Mouse (Mus musculus) hindbrain, embryonic 14.5 days (tissue): ENCODE measurements at regions not wholly inside any gene's neighbourhood (a gene's known extent, or its start where the extent isn't known, plus 50 kb on each side); places are given as distances from the start of the nearest gene placed in this dataset.

ENCODE experiments used
- ATAC-seq: fragments of 200-750 bp; cut with Nextera tagmentation; 2 replicates; pipeline ENCODE4 v1.8.0; 2017; ENCODE audit warnings: moderate number of reproducible peaks, mild to moderate bottlenecking, moderate TSS enrichment, moderate library complexity; ENCODE audit not compliant: low FRiP score
- DNase-seq: peaks from one replicate; pipeline ENCODE4 v3.0.0-alpha.2; 2015; ENCODE audit warnings: low spot score
- H3K27ac ChIP-seq: fragments of 300-500 bp; sonication (generic); 2 replicates; pipeline ENCODE4 v1.5.1; 2014; ENCODE audit warnings: mild to moderate bottlenecking, moderate library complexity
- H3K27me3 ChIP-seq: fragments of 300-500 bp; sonication (generic); 2 replicates; pipeline ENCODE4 v1.6.1; 2014; ENCODE audit warnings: mild to moderate bottlenecking, low read length, mixed read lengths; ENCODE audit not compliant: control insufficient read depth, insufficient read depth
- H3K36me3 ChIP-seq: fragments of 300-500 bp; sonication (generic); replicated peaks from 2 replicates; pipeline ENCODE4 v1.6.1; 2014; ENCODE audit not compliant: control insufficient read depth, insufficient read depth
- H3K4me1 ChIP-seq: fragments of 300-500 bp; sonication (generic); replicated peaks from 2 replicates; pipeline ENCODE4 v1.6.1; 2014; ENCODE audit warnings: antibody characterized with exemption, low read length, mixed read lengths; ENCODE audit not compliant: control insufficient read depth, insufficient read depth
- H3K4me2 ChIP-seq: fragments of 300-500 bp; sonication (generic); replicated peaks from 2 replicates; pipeline ENCODE4 v1.6.1; 2014; ENCODE audit warnings: mild to moderate bottlenecking, moderate library complexity
- H3K4me3 ChIP-seq: fragments of 300-500 bp; sonication (generic); replicated peaks from 2 replicates; pipeline ENCODE4 v1.5.1; 2014; ENCODE audit warnings: mild to moderate bottlenecking, low read length
- H3K9ac ChIP-seq: fragments of 300-500 bp; sonication (generic); 2 replicates; pipeline ENCODE4 v1.6.1; 2014
- H3K9me3 ChIP-seq: fragments of 300-500 bp; sonication (generic); 2 replicates; pipeline ENCODE4 v1.6.1; 2016; ENCODE audit warnings: low read length; ENCODE audit not compliant: control insufficient read depth
- WGBS: fragments of 180-500 bp; shearing (Covaris S2); extraction: QIAGEN DNeasy Blood & Tissue Kit; methylation state at CpG from one replicate; pipeline ENCODE4 v1.1.7; 2014; 5-methylcytosine and 5-hydroxymethylcytosine counted together

GRCm38 (mm10) chr8:80149458-80150083, 91.8 kb upstream of the Hhip start:
- Histone ChIP-seq H3K36me3 (no peaks in the 10 kb centered on the region), H3K4me2 (no peak overlapping the region), H3K4me1 (no peaks in the 10 kb centered on the region), H3K9ac (no peak overlapping the region), H3K27ac (no peak overlapping the region), H3K27me3 (no peaks in the 10 kb centered on the region), H3K4me3 (no peak overlapping the region), H3K9me3 (no peaks in the 10 kb centered on the region)
- DNase-seq: no peak
- no peak for ATAC-seq
- 43% methylated on average over 9 of the region's 9 CpGs for WGBS

DNA sequence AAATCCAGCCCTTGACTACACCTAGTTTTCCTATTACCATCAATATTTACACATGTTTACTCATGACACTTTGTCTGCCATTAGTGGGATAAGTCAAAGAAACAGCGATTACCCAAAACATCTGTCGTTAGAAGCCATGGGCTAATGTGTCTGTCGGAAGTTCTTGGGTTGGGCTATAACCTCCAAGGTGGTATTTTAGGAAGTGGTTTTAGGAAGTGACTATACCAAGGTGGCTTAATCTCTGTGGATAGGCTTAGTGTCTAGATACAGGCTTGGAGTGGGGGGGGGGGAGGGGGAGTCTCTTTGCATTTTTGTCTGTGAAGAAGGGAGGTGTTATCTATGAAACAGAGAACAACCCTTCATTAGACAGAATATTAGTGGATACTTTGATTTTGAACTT, 90.1 kb upstream of the Hhip start:
- Histone ChIP-seq H3K27me3 (no peaks in the 10 kb centered on the region), H3K9ac (no peak overlapping the region), H3K4me3 (no peak overlapping the region), H3K4me2 (no peak overlapping the region), H3K4me1 (no peaks in the 10 kb centered on the region), H3K36me3 (no peaks in the 10 kb centered on the region), H3K9me3 (no peaks in the 10 kb centered on the region), H3K27ac (no peak overlapping the region)
- no peak for DNase-seq
- no peak for ATAC-seq
- 97% methylated on average over 3 of the region's 3 CpGs for WGBS

DNA sequence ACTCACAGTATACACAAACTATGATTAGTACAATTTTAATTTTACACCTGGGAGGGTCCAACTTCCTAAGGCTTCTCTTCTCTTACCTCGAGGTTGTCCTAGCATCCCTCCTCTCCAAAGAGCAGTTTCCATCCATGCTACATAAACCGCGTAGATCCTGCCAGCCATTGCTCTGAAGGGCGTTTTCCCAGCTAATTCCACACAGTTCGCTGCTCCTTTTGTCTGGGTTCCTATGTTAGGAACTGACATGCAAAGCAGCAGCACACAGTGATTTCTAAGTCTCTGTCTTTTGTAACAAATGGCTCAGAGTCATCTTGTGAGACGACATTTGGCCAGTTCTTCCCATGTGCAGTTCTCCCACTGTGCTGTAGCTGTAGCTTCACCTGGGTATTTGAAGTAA, 80.7 kb upstream of the Hhip start:
- DNase-seq (no peak), ATAC-seq (no peak)
- Histone ChIP-seq H3K4me2 (no peak overlapping the region), H3K36me3 (no peaks in the 10 kb centered on the region), H3K4me3 (no peak overlapping the region), H3K27me3 (no peaks in the 10 kb centered on the region), H3K9ac (no peak overlapping the region), H3K9me3 (no peaks in the 10 kb centered on the region), H3K4me1 (no peaks in the 10 kb centered on the region), H3K27ac (no peak overlapping the region)
- 44% methylated on average over 6 of the region's 6 CpGs for WGBS

- H3K27me3 ChIP-seq: no peaks in the 10 kb centered on the region
- no peaks in the 10 kb centered on the region for H3K9me3 ChIP-seq
- H3K4me2 ChIP-seq: no peak overlapping the region
- 91% methylated on average over 3 of the region's 3 CpGs for WGBS
- H3K9ac ChIP-seq: no peak overlapping the region
- ATAC-seq: no peak
- no peaks in the 10 kb centered on the region for H3K36me3 ChIP-seq
- no peaks in the 10 kb centered on the region for H3K4me1 ChIP-seq
- no peak overlapping the region for H3K27ac ChIP-seq
- no peak overlapping the region for H3K4me3 ChIP-seq
- no peak for DNase-seq
Observed at GRCm38 (mm10) chr8:80120378-80120965, 62.7 kb upstream of the Hhip start.

- Histone ChIP-seq H3K27me3 (no peaks in the 10 kb centered on the region), H3K27ac (no peak overlapping the region), H3K4me2 (no peak overlapping the region), H3K4me1 (no peaks in the 10 kb centered on the region), H3K9ac (no peak overlapping the region), H3K36me3 (no peaks in the 10 kb centered on the region), H3K4me3 (no peak overlapping the region), H3K9me3 (no peaks in the 10 kb centered on the region)
- no peak for ATAC-seq
- WGBS: 52% methylated on average over 4 of the region's 4 CpGs
- DNase-seq: no peak
Observed at GRCm38 (mm10) chr8:80117328-80117727, 59.5 kb upstream of the Hhip start.
